Mouse (Mus musculus): ENCODE results near the gene Ctla2a.
"Not testable (repeated sequence)": the region's sequence is repeated elsewhere in the genome, so short reads cannot be mapped to it uniquely, and the experiment has no call there.

Gene Ctla2a

DNA sequence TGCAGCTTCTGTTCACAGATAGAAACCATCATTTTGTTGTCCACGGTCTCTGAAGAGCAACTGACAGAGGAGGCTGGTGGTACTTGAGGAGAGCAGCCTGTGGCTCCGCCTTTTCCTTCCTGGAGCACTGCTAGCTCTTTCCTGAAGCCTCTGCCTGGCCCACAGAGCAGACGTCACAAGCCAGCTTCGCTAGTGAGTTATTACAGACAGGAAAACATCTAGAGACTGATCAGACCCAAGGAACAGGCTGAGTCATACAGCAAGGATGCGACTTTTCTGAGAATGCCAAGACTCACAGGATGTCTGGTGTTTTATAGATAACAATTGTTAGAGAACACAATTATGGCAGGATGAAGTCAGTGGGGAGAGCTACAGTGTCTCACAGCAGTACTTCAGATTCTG, at the start of gene Ctla2a, which contains the start of gene Gm49391:
TSS of gene Ctla2a (minus strand) at position 126 of the 402 bp plus-strand sequence.
TSS of gene Gm49391 (minus strand) at position 72 of the 402 bp plus-strand sequence.
- DNase-seq (ENCODE audit: low read depth): peak; percentile 57

DNA sequence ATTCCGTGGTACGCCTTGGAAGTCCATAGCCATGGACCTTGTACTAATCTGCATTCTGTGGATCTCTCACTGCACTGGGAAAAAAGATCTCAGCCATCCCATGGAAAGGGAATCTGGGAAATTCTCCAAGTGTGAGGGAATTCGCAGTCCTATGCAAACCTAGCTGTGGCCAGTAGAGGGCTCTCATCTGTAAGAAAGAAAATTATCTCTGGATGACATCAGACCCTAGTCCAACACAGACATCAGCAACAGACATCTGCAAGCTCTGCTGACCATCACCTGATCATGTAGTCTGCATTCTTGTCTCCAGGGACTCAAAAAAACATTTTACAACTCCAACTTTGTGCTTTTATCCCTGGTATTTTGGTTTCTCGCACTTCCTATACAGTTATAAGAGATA, 35.9 kb upstream of the Ctla2a start:
- DNase-seq (ENCODE audit: low read depth): not testable (repeated sequence)

DNA sequence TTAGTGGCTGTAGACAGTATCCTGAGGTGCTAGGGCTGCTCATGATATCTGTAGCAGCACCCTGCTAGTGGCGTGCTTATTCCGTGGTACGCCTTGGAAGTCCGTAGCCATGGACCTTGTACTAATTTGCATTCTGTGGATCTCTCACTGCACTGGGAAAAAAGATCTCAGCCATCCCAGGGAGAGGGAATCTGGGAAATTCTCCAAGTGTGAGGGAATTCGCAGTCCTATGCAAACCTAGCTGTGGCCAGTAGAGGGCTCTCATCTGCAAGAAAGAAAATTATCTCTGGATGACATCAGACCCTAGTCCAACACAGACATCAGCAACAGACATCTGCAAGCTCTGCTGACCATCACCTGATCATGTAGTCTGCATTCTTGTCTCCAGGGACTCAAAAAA, 27.6 kb upstream of the Ctla2a start:
- not testable (repeated sequence) for DNase-seq (ENCODE audit: low read depth)

DNA sequence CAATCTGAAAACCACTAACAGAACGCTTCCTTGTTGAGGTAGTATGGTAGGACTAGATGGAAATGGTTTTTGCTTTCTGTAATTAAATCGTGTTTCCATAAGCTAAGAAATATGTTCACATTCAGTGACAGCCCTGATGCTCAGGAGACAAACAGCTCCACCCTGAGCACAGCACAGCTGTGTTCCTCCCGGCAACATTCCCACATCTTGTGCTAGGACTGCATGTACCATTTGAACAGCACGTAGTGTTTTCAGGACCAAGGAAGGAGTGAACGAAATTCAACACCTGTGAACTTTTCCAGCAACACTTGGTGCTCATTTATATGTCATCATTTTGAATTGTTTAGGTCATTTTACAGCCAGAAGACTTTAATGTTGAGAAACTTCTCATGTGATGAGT, 25.3 kb upstream of the Ctla2a start:
- DNase-seq (ENCODE audit: low read depth): no peak

DNA sequence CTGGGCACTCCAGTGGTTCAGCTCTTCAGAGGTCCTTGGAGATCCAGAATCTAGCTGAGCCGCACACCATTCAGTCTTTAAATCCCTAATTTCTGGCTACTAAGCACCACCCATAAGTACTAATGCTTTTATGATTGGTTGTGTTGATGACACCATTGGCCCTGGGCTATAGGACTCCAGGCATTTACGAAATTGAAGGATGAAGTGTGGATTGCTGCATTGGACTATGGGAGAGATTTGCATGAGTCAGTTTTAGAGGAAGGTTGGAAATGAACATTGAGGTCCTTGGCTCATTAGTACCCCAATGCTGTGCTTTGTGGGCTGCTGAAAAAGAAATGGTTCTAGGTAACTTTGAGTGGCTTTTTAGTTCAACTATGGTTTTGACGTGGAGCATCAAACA, 5.5 kb upstream of the Ctla2a start, which contains the start of gene Tpbpa:
TSS of gene Tpbpa (minus strand) at position 101 of the 400 bp plus-strand sequence.
- not testable (repeated sequence) for DNase-seq (ENCODE audit: low read depth)

DNA sequence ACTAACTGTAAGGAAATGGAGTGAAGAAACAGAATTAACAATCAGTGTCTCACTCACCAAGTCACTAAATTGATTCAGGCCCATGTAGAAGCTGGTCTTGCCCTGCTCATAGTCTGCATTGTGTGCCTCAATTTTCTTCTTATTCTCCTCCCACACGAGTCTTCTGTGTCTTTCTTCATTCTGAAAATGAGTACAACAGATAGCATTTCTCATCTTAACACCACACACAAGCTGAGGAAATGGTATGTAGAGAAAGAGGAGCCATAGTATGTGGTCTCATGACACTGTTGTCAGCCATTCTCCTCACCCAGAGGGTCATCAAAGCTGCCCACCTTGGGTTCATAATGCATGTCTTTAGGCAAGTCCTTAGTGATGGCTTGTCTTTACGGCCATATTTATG, 935 bp downstream of the Ctla2a start, which contains the start of gene Gm49393:
TSS of gene Gm49393 (minus strand) at position 101 of the 400 bp plus-strand sequence.
- DNase-seq (ENCODE audit: low read depth): not testable (repeated sequence)

DNA sequence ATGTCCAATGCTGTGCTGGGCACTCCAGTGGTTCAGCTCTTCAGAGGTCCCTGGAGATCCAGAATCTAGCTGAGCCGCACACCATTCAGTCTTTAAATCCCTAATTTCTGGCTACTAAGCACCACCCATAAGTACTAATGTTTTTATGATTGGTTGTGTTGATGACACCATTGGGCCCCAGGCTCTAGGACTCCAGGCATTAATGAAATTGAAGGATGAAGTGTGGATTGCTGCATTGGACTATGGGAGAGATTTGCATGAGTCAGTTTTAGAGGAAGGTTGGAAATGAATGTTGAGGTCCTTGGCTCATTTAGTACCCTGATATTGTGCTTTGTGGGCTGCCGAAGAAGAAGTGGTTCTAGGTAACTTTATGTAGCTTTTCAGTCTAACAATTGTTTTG, 31.6 kb downstream of the Ctla2a start, which contains the start of gene Tpbpb:
TSS of gene Tpbpb (minus strand) at position 101 of the 400 bp plus-strand sequence.
- DNase-seq (ENCODE audit: low read depth): not testable (repeated sequence)

DNA sequence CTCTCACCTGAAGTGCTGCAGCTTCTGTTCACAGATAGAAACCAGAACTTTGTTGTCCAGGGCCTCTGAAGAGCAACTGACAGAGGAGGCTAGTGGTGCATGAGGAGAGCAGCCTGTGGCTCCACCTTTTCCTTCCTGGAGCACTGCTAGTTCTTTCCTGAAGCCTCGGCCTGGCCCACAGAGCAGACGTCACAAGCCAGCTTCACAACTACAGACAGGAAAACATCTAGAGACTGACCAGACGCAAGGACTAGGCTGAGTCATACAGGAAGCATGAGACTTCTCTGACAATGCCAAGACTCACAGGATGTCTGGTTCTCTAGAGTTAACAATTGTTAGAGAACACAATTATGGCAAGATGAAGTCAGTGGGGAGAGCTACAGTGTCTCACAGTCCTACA, 39.1 kb downstream of the Ctla2a start, which contains the start of gene Ctla2b:
TSS of gene Ctla2b (minus strand) at position 120 of the 400 bp plus-strand sequence.
- peak; percentile 51 for DNase-seq (ENCODE audit: low read depth)

DNA sequence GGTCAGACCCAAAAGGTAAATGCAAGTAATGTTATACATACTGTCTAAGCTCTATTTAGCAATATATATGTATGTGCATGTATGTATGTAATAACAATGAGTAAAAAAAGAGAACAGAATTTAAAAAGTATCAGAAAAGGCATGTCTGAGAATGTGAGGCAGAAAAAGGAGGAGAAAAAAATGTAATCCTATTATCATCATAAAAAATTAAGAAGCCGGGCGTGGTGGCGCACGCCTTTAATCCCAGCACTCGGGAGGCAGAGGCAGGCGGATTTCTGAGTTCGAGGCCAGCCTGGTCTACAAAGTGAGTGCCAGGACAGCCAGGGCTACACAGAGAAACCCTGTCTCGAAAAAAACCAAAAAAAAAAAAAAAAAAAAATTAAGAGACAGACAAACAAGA, 39.6 kb downstream of the Ctla2a start, which contains the start of gene Gm49392:
TSS of gene Gm49392 (minus strand) at position 101 of the 400 bp plus-strand sequence.
- DNase-seq (ENCODE audit: low read depth): not testable (repeated sequence)

DNA sequence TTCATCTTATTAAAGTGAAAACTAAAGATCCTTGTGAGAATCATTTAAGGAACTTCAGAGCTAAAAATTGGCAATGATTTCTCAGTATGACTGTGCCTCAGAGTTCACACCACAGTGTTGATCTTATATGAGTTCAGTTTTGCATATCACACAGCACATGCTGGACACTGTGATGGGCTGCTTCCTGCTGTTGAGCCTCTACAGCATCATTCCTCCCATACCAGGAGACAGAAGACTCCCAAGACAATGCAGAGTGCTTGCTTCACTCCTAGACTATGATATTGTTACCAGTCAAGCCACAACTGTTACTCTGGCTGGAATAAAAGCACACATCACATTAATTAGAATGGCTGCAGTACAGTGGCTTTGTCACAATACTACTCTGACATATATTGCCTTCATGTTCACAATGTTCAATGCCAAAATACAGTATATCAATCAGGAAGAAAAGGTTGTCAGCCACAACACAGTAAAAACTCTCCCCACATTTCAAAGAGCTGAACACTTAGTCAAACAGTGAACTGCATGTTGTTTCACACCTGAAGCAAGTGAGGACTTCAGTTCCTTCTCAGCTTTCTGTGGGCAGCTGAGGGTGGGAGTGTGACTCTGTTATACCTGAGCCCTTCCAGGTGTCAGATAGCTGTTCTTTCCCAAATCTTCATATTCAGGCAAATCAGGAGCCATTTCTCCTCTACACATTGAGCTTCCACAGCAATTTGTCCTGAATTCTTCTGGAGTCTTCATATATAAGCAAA, 40.8 kb downstream of the Ctla2a start:
- no peak for DNase-seq (ENCODE audit: low read depth)

DNA sequence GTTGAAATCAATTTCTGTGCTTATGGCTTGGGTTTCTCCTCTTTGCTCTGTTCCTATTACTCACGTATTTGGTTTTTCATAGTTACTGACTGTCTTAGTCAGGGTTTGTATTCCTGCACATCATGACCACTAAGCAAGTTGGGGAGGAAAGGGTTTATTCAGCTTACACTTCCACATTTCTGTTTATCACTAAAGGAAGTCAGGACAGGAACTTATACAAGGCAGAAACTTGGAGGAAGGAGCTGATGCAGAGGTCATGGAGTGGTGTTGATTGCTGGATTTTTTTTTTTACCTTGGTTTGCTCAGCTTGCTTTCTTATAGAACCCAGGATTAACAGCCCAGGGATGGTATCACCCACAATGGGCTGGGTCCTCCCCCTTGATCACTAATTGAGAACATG, 44.1 kb downstream of the Ctla2a start:
- DNase-seq (ENCODE audit: low read depth): no peak

Data from induced T-regulatory cell, adult 2 months (primary cell).